12 mouse cellular contexts compared by ENCODE assay signal in genomic region chr7:84246878-84247277, GRCm38 (mm10).
"Had no signal": no experiment of that assay in that cellular context is flagged by ENCODE, and none has a peak within 500 bp of the region (broad histone marks: within the 10 kb centered on the region; RNA-seq: fewer than 3 reads in every experiment).

No protein-coding gene starts in this region.

- ATAC-seq: lung, postnatal 0 days had no signal

- H3K4me2 ChIP-seq: hindbrain, embryonic 15.5 days; liver, embryonic 11.5 days; liver, embryonic 15.5 days; neural tube, embryonic 12.5 days had no signal

- H3K4me3 ChIP-seq: hindbrain, embryonic 15.5 days; left cerebral cortex, adult 2 months; limb, embryonic 10.5 days; liver, embryonic 15.5 days; neural tube, embryonic 12.5 days had no signal

- DNase-seq: lung, adult 2 months; lung, postnatal 36 days; midbrain, embryonic 14.5 days; spleen, adult 18-20 months; thymus, postnatal 36 days had no signal

- H3K4me1 ChIP-seq: hindbrain, embryonic 15.5 days; liver, embryonic 15.5 days; neural tube, embryonic 12.5 days had no signal

- H3K27ac ChIP-seq: hindbrain, embryonic 15.5 days; left cerebral cortex, adult 2 months; limb, embryonic 10.5 days; liver, embryonic 15.5 days; neural tube, embryonic 12.5 days had no signal

- H3K36me3 ChIP-seq: liver, embryonic 15.5 days had no signal

- H3K9ac ChIP-seq: hindbrain, embryonic 15.5 days; liver, embryonic 15.5 days; neural tube, embryonic 12.5 days had no signal

- H3K27me3 ChIP-seq: hindbrain, embryonic 15.5 days; liver, embryonic 15.5 days; neural tube, embryonic 12.5 days had no signal

- H3K9me3 ChIP-seq: hindbrain, embryonic 15.5 days; limb, embryonic 10.5 days; liver, embryonic 15.5 days; neural tube, embryonic 12.5 days had no signal
